Mouse (Mus musculus): ENCODE data around the gene Bag5. TPM values are rescaled to one million over a fixed set of nuclear protein-coding genes. Genes with fewer than 3 reads are reported as not detected.
"Not testable (repeated sequence)": the region's sequence is repeated elsewhere in the genome, so short reads cannot be mapped to it uniquely, and the experiment has no call there.

Gene Bag5
- polyA plus RNA-seq, 1 experiment from 2014 or later: 59.0 TPM

GRCm38 (mm10) chr12:111743419-111743818, 30.4 kb upstream of the Bag5 start:
- H3K9ac ChIP-seq (ENCODE audit: low read depth, low read length): no peak overlapping the region
- 44% methylated on average over 2 of the region's 2 CpGs for WGBS
- peaks cover 9% of the 10 kb centered on the region for H3K4me1 ChIP-seq (ENCODE audit: control insufficient read depth, insufficient read depth, low read length)
- H3K4me2 ChIP-seq (ENCODE audit: low read depth, low read length): no peak overlapping the region
- H3K27me3 ChIP-seq (replicated peaks; ENCODE audit: control insufficient read depth, insufficient read depth, low read length): no peaks in the 10 kb centered on the region
- ATAC-seq (ENCODE audit: low read depth) (peak; percentile 51; the same call in 1 of the 2 replicates), DNase-seq (ENCODE audit: low spot score) (peak; percentile 72)
- H3K36me3 ChIP-seq (ENCODE audit: control insufficient read depth, insufficient read depth, low read length): no peaks in the 10 kb centered on the region
- H3K27ac ChIP-seq (replicated peaks; ENCODE audit: low read depth, low read length): no peak overlapping the region
- H3K4me3 ChIP-seq (ENCODE audit: low read depth, low read length): no peak overlapping the region
- no peaks in the 10 kb centered on the region for H3K9me3 ChIP-seq (ENCODE audit: control insufficient read depth, low read length)

- Histone ChIP-seq H3K9ac (ENCODE audit: low read depth, low read length) (no peak overlapping the region), H3K27ac (replicated peaks; ENCODE audit: low read depth, low read length) (no peak overlapping the region), H3K4me1 (ENCODE audit: control insufficient read depth, insufficient read depth, low read length) (peaks cover 7% of the 10 kb centered on the region), H3K27me3 (replicated peaks; ENCODE audit: control insufficient read depth, insufficient read depth, low read length) (no peaks in the 10 kb centered on the region), H3K4me2 (ENCODE audit: low read depth, low read length) (no peak overlapping the region), H3K9me3 (ENCODE audit: control insufficient read depth, low read length) (no peaks in the 10 kb centered on the region), H3K36me3 (ENCODE audit: control insufficient read depth, insufficient read depth, low read length) (no peaks in the 10 kb centered on the region), H3K4me3 (ENCODE audit: low read depth, low read length) (no peak overlapping the region)
- 46% methylated on average over 8 of the region's 8 CpGs for WGBS
- DNase-seq (ENCODE audit: low spot score) (peak; percentile 19), ATAC-seq (ENCODE audit: low read depth) (no peak)
These were observed 28.3 kb upstream of the Bag5 start for GRCm38 (mm10) chr12:111741338-111741737.

GRCm38 (mm10) chr12:111738754-111739153, 25.7 kb upstream of the Bag5 start:
- H3K4me2 ChIP-seq (ENCODE audit: low read depth, low read length): no peak overlapping the region
- ATAC-seq (ENCODE audit: low read depth): peak; percentile 30; the same call in 1 of the 2 replicates
- no peaks in the 10 kb centered on the region for H3K27me3 ChIP-seq (replicated peaks; ENCODE audit: control insufficient read depth, insufficient read depth, low read length)
- no peak overlapping the region for H3K4me3 ChIP-seq (ENCODE audit: low read depth, low read length)
- H3K4me1 ChIP-seq (ENCODE audit: control insufficient read depth, insufficient read depth, low read length): no peaks in the 10 kb centered on the region
- H3K9me3 ChIP-seq (ENCODE audit: control insufficient read depth, low read length): no peaks in the 10 kb centered on the region
- no peak overlapping the region for H3K27ac ChIP-seq (replicated peaks; ENCODE audit: low read depth, low read length)
- WGBS: 19% methylated on average over 3 of the region's 3 CpGs
- peak; percentile 50 for DNase-seq (ENCODE audit: low spot score)
- no peak overlapping the region for H3K9ac ChIP-seq (ENCODE audit: low read depth, low read length)
- peaks cover 3% of the 10 kb centered on the region; the same call in 1 of the 2 replicates for H3K36me3 ChIP-seq (ENCODE audit: control insufficient read depth, insufficient read depth, low read length)

DNA sequence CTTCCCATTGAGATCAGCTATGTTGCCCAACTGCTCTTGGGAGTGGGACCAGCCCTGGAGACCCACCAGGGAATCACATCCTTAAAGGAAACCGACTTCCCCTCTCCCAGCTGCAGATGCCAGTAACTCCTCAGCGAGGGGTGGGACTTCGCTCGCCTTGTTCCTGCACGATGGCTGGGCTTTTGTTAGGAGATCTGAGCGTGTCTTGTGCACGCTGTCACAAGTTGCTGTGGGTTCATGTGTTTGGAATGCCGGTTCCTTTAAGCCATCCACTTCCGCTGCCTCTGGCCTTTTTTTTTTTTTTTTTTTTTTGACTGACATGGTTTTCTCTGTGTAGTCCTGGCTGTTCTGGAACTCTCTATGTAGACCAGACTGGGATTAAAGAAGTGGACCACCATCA, 24.3 kb upstream of the Bag5 start:
- Histone ChIP-seq H3K36me3 (ENCODE audit: control insufficient read depth, insufficient read depth, low read length) (peaks cover 3% of the 10 kb centered on the region; the same call in 1 of the 2 replicates), H3K4me2 (ENCODE audit: low read depth, low read length) (no peak overlapping the region), H3K9ac (ENCODE audit: low read depth, low read length) (no peak overlapping the region), H3K4me1 (ENCODE audit: control insufficient read depth, insufficient read depth, low read length) (no peaks in the 10 kb centered on the region), H3K27ac (replicated peaks; ENCODE audit: low read depth, low read length) (no peak overlapping the region), H3K4me3 (ENCODE audit: low read depth, low read length) (no peak overlapping the region), H3K27me3 (replicated peaks; ENCODE audit: control insufficient read depth, insufficient read depth, low read length) (no peaks in the 10 kb centered on the region), H3K9me3 (ENCODE audit: control insufficient read depth, low read length) (no peaks in the 10 kb centered on the region)
- WGBS: 48% methylated on average over 9 of the region's 9 CpGs
- DNase-seq (ENCODE audit: low spot score) (peak; percentile 63), ATAC-seq (ENCODE audit: low read depth) (no peak)

GRCm38 (mm10) chr12:111736676-111737075, 23.6 kb upstream of the Bag5 start:
- not testable (repeated sequence) for H3K27ac ChIP-seq (replicated peaks; ENCODE audit: low read depth, low read length); H3K9me3 ChIP-seq (ENCODE audit: control insufficient read depth, low read length); H3K4me3 ChIP-seq (ENCODE audit: low read depth, low read length); H3K4me2 ChIP-seq (ENCODE audit: low read depth, low read length); ATAC-seq (ENCODE audit: low read depth); H3K27me3 ChIP-seq (replicated peaks; ENCODE audit: control insufficient read depth, insufficient read depth, low read length); H3K4me1 ChIP-seq (ENCODE audit: control insufficient read depth, insufficient read depth, low read length); H3K36me3 ChIP-seq (ENCODE audit: control insufficient read depth, insufficient read depth, low read length); DNase-seq (ENCODE audit: low spot score); H3K9ac ChIP-seq (ENCODE audit: low read depth, low read length)
- WGBS: 91% methylated on average over 8 of the region's 8 CpGs

DNA sequence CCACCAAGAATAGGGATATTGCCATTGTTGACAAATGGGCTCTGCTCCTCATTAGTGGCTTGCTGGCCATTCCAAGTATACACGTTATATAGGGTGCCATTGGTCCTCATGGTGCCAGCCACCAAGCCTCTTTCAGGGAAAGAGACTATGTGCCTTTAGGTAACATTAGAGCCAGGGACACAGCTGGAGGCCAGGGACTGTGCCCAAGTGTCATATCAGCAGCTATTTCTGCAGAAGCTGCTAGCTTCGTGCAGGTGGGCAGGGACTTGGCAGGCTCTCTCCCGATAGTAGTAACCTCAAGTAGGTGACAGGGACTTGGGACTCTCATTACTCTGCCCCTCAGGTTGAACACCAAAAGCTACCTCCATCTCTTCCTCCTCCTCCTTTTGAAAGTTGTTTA, 21.9 kb upstream of the Bag5 start:
- 89% methylated on average over 3 of the region's 3 CpGs for WGBS
- Histone ChIP-seq H3K4me3 (ENCODE audit: low read depth, low read length) (no peak overlapping the region), H3K4me1 (ENCODE audit: control insufficient read depth, insufficient read depth, low read length) (no peaks in the 10 kb centered on the region), H3K27ac (replicated peaks; ENCODE audit: low read depth, low read length) (no peak overlapping the region), H3K9ac (ENCODE audit: low read depth, low read length) (no peak overlapping the region), H3K27me3 (replicated peaks; ENCODE audit: control insufficient read depth, insufficient read depth, low read length) (no peaks in the 10 kb centered on the region), H3K4me2 (ENCODE audit: low read depth, low read length) (no peak overlapping the region), H3K9me3 (ENCODE audit: control insufficient read depth, low read length) (no peaks in the 10 kb centered on the region), H3K36me3 (ENCODE audit: control insufficient read depth, insufficient read depth, low read length) (peaks cover 10% of the 10 kb centered on the region; the same call in 1 of the 2 replicates)
- DNase-seq (ENCODE audit: low spot score) (no peak), ATAC-seq (ENCODE audit: low read depth) (no peak)

DNA sequence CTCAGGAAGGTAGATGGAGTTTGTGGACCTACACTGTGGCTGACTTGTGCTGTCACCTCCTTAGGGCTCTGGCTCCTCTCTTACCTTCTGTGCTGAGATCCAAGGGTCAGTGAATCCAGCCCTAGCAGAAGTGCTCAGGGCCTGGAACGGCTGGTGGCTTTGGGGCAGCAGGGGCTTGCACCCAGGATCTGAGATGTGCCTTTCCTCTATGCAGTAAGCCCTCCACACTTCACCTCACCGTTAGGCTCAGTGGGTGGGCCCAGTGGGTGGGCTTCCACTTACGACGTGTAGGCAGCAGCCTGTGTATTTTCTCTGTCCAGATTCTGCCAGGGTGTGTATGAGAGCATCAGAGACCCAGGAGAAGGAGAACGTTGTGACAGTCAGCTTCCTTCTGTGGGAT, 19.9 kb upstream of the Bag5 start:
- no peak overlapping the region for H3K9ac ChIP-seq (ENCODE audit: low read depth, low read length)
- no peak for ATAC-seq (ENCODE audit: low read depth)

DNA sequence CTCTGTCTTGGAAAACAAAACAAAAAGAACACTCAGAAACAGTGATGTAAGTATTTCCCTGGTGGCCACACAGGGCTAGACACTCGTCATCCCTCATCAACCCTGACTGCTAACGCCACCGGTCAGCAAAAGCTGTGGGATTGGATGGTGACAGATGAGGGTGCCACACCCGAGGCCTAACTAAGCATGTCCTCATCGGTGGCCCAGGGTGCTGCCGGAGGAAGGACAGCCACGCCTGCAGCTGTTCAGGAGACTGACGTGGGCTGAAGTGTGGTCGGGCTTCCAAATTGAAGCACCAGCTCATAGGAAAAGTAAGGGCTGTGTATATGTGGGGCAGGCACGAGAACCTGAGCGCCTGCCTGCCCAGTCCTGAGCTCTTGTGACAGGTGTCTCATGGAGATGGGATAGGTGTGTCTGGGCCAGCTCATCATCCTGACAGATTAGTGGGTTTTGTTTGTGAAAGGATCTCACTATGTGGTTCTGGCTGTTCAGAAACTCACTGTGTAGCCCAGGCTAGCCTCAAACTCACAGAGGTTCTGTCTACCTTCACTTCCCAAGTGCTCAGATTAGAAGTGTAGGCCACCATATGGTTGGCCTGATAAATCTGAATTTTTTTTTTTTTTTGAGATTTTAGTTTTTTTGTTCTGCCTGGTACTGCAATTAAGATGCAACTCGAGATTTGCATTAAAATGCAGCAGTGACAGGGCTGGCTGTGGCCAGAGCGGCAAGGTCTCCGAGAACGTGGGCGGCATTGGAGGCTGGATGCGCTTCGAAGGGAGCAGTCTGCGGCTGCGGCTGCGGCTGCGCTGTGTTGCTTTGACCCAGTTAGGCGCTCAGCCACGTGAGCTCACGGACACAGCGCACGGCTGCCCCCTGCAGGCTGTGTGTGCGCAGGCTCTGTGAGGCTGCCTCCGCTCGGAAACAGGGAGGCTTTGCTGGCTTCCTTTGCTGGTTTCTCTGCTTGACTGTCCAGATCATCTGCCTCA, 19.1 kb upstream of the Bag5 start:
- peak; percentile 95 for ATAC-seq (ENCODE audit: low read depth)
- no peaks in the 10 kb centered on the region for H3K4me1 ChIP-seq (ENCODE audit: control insufficient read depth, insufficient read depth, low read length)
- H3K4me3 ChIP-seq (ENCODE audit: low read depth, low read length): 0 out of 2 replicates have a peak overlapping the region, but pooled peaks have one; percentile 11
- H3K9ac ChIP-seq (ENCODE audit: low read depth, low read length): 0 out of 2 replicates have a peak overlapping the region, but pooled peaks have one; percentile 22
- peak; percentile 95 for DNase-seq (ENCODE audit: low spot score)
- H3K36me3 ChIP-seq (ENCODE audit: control insufficient read depth, insufficient read depth, low read length): peaks cover 23% of the 10 kb centered on the region
- H3K9me3 ChIP-seq (ENCODE audit: control insufficient read depth, low read length): no peaks in the 10 kb centered on the region
- 30% methylated on average over 30 of the region's 30 CpGs for WGBS
- H3K4me2 ChIP-seq (ENCODE audit: low read depth, low read length): peak overlapping the region; percentile 48
- peak overlapping the region; percentile 45; the same call in 1 of the 2 replicates for H3K27ac ChIP-seq (replicated peaks; ENCODE audit: low read depth, low read length)
- H3K27me3 ChIP-seq (replicated peaks; ENCODE audit: control insufficient read depth, insufficient read depth, low read length): no peaks in the 10 kb centered on the region

More for the DNA sequence above, 19.9 kb upstream of the Bag5 start:
- no peak for DNase-seq (ENCODE audit: low spot score)
- Histone ChIP-seq H3K36me3 (ENCODE audit: control insufficient read depth, insufficient read depth, low read length) (peaks cover 23% of the 10 kb centered on the region), H3K27me3 (replicated peaks; ENCODE audit: control insufficient read depth, insufficient read depth, low read length) (no peaks in the 10 kb centered on the region), H3K9me3 (ENCODE audit: control insufficient read depth, low read length) (no peaks in the 10 kb centered on the region), H3K4me1 (ENCODE audit: control insufficient read depth, insufficient read depth, low read length) (no peaks in the 10 kb centered on the region), H3K4me3 (ENCODE audit: low read depth, low read length) (no peak overlapping the region), H3K27ac (replicated peaks; ENCODE audit: low read depth, low read length) (peak overlapping the region; percentile 45; the same call in 1 of the 2 replicates), H3K4me2 (ENCODE audit: low read depth, low read length) (no peak overlapping the region)
- 54% methylated on average over 5 of the region's 5 CpGs for WGBS
